Mouse (Mus musculus): ENCODE data around the gene Bud31.
"Not testable (repeated sequence)": the region's sequence is repeated elsewhere in the genome, so short reads cannot be mapped to it uniquely, and the experiment has no call there.

Gene Bud31

GRCm38 (mm10) chr5:145139571-145140519 lies at the start of gene Bud31, which contains the start of gene Pdap1:
TSS of gene Bud31 (plus strand) at chr5:145140362.
TSS of gene Pdap1 (minus strand) at chr5:145140238.
- DNase-seq = peak; percentile 96

- DNase-seq = no peak
Measured at GRCm38 (mm10) chr5:145096195-145096594, 44.0 kb upstream of the Bud31 start.

GRCm38 (mm10) chr5:145098340-145098821 lies 41.8 kb upstream of the Bud31 start:
- DNase-seq = no peak

GRCm38 (mm10) chr5:145100960-145101359 lies 39.2 kb upstream of the Bud31 start:
- no peak for DNase-seq

GRCm38 (mm10) chr5:145101451-145101850 lies 38.7 kb upstream of the Bud31 start:
- not testable (repeated sequence) for DNase-seq

GRCm38 (mm10) chr5:145102706-145103105 lies 37.5 kb upstream of the Bud31 start:
- DNase-seq = no peak

- DNase-seq = no peak
Measured at GRCm38 (mm10) chr5:145104328-145104727, 35.8 kb upstream of the Bud31 start.

- DNase-seq = no peak
Measured at GRCm38 (mm10) chr5:145105694-145106275, 34.4 kb upstream of the Bud31 start.

- no peak for DNase-seq
Measured at GRCm38 (mm10) chr5:145110401-145110800, 29.8 kb upstream of the Bud31 start.

GRCm38 (mm10) chr5:145112566-145112965 lies 27.6 kb upstream of the Bud31 start:
- no peak for DNase-seq

GRCm38 (mm10) chr5:145113416-145113815 lies 26.7 kb upstream of the Bud31 start:
- DNase-seq = no peak

- DNase-seq = peak; percentile 77
Measured at GRCm38 (mm10) chr5:145114071-145114605, 26.0 kb upstream of the Bud31 start, which contains the start of gene Arpc1b. TSS of gene Arpc1b (plus strand) at chr5:145114215.

- DNase-seq = no peak
Measured at GRCm38 (mm10) chr5:145114606-145115473, 25.3 kb upstream of the Bud31 start.

GRCm38 (mm10) chr5:145115736-145116135 lies 24.4 kb upstream of the Bud31 start:
- no peak for DNase-seq

- peak; percentile 69 for DNase-seq
Measured at GRCm38 (mm10) chr5:145116316-145116715, 23.8 kb upstream of the Bud31 start.

- DNase-seq = peak; percentile 76
Measured at GRCm38 (mm10) chr5:145116916-145117315, 23.2 kb upstream of the Bud31 start.

- no peak for DNase-seq
Measured at GRCm38 (mm10) chr5:145118005-145118404, 22.2 kb upstream of the Bud31 start.

- DNase-seq = no peak
Measured at GRCm38 (mm10) chr5:145118461-145118860, 21.7 kb upstream of the Bud31 start.

- DNase-seq = peak; percentile 39
Measured at GRCm38 (mm10) chr5:145119385-145119784, 20.8 kb upstream of the Bud31 start.

GRCm38 (mm10) chr5:145120921-145121320 lies 19.2 kb upstream of the Bud31 start:
- no peak for DNase-seq

- no peak for DNase-seq
Measured at GRCm38 (mm10) chr5:145123396-145123795, 16.8 kb upstream of the Bud31 start.

GRCm38 (mm10) chr5:145126580-145126979 lies 13.6 kb upstream of the Bud31 start:
- DNase-seq = no peak
